Mouse (Mus musculus) C2C12 (cell line): Measurements from ENCODE around the gene Fcer1g.

ENCODE experiments used
- CTCF ChIP-seq: IDR thresholded peaks from one replicate; pipeline ENCODE4 v1.5.1; 2011; ENCODE audit not compliant: control insufficient read depth, insufficient read depth, insufficient read length
- FOSL1 ChIP-seq: IDR thresholded peaks from one replicate; pipeline ENCODE4 v1.8.0; 2011; ENCODE audit warnings: mild to moderate bottlenecking, low read length; ENCODE audit not compliant: poor library complexity, insufficient read depth, severe bottlenecking
- MAX ChIP-seq: IDR thresholded peaks from one replicate; pipeline ENCODE4 v1.6.1; 2011; ENCODE audit warnings: mild to moderate bottlenecking, control low read depth
- USF1 ChIP-seq: IDR thresholded peaks from one replicate; pipeline ENCODE4 v1.6.1; 2011; ENCODE audit warnings: low read depth, mild to moderate bottlenecking, control low read depth, moderate library complexity

- no peak for TF ChIP-seq MAX
- no peak for TF ChIP-seq USF1
- TF ChIP-seq FOSL1 = no peak
- no peak for TF ChIP-seq CTCF
These were observed 6.3 kb downstream of the Fcer1g start for GRCm38 (mm10) chr1:171227879-171228278.
